Mouse (Mus musculus): ENCODE results near the gene Zfp646.
"Not testable (repeated sequence)": the region's sequence is repeated elsewhere in the genome, so short reads cannot be mapped to it uniquely, and the experiment has no call there.

Zfp646 gene

DNA sequence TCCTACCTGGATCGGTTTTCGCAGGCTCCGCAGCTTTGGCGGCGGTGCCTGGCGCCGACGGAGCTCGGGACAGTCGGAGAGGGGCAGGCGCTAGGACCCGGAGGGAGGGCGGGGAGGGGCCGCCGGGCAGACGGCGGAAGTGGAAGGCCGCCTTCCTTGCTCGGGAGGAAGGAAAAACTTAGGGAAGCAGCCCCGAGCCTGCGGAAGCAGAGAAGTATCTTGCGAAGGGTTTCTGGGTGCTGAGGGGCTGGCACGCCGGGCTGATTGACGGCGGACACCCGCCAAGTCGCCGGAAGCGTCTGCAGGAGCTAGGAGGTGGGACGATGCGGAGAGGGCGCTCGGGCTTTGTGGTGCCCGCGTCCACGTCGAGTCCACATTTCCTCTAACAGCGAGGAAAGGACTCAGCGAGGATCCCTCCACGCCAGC lies at the start of gene Zfp646:
Gene Zfp646, plus strand, starts transcription at position 181 of the 426 bp plus-strand sequence.
- peak; percentile 58 for DNase-seq (ENCODE audit: low read depth)

DNA sequence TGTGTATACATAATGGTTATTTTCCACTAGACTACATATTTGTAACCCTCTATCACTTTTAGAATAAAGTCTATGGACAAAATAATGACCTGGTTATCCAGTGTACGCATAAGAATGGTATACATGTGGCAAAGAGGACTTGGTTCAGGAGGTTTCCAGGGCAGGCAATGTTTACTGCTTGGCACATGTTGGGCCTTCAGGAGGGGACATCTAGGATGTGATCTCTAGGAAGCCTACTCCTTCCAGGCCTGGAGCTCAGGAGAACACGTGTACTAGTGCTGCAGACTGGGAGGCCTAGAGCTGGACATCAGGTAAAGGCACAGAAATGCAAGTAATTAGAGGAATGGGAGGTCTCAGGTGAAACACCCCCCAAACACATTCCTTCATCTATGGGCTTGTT lies 40.5 kb upstream of the Zfp646 start:
- DNase-seq (ENCODE audit: low read depth) = no peak

DNA sequence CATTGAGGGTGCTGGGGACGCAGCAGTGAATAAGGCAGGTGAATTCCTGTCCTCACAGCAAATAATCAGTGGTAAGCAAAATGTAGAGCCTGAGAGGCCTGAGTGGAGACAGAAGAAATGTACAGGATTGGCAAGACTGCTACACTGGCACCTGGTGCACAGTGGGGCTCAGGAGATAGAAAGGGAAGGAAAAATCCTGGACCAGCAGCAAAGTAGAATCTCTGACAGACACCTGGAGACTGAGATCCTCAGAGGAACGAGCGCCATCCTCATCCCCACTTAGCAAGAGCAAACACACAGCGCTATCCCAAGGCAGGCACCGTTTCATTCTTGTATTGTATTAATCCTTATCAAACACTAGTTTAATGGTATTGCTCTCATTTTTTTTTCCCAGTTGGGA lies 38.5 kb upstream of the Zfp646 start:
- no peak for DNase-seq (ENCODE audit: low read depth)

DNA sequence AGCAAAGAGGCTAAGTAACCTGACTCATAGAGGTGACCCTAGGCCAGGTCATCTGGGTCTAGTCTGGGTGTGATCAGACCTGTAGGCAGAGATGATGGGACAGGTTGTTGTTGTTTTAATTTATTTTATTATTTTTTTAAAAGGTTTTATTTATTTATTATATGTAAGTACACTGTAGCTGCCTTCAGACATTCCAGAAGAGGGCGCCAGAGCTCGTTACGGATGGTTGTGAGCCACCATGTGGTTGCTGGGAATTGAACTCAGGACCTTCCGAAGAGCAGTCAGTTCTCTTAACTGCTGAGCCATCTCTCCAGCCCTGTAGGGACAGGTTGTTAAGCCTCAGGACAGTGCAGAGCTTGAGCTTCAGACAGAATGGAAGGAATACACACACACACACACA lies 38.1 kb upstream of the Zfp646 start:
- not testable (repeated sequence) for DNase-seq (ENCODE audit: low read depth)

DNA sequence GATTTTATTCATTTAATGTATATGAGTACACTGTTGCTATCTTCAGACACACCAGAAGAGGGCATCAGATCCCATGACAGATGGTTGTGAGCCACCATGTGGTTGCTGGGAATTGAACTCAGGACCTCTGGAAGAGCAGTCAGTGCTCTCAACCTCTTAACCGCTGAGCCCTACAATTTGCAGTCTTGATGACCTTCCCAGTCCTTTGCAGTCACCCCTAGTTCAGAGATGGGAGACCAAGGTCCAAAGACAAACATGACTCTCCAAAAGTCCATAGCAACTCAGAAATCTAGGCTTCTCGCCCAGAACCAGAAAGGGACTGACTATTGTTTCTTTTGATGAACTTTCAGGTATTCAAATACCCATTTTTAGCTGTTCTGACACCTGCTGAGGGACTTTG lies 36.0 kb upstream of the Zfp646 start:
- not testable (repeated sequence) for DNase-seq (ENCODE audit: low read depth)

DNA sequence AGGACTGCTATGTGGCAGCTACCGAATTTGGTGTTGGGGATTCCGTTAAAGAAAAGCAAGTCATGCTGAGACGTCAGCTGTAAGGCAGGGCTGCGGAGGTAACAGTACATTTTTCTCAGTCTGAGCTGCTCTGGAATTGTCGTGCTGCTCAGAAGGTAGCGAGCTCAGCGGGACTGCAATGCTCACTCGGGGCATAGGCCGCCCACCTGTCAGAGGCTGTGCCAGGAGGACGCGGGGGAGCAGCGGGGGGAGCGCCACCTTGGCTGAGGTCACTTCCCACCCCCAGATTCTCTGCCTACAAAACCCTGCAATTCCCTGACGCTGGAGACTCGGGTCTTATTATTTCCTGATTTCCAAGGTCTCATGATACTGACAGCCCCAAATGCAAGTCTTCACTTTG lies 35.1 kb upstream of the Zfp646 start:
- DNase-seq (ENCODE audit: low read depth) = no peak

DNA sequence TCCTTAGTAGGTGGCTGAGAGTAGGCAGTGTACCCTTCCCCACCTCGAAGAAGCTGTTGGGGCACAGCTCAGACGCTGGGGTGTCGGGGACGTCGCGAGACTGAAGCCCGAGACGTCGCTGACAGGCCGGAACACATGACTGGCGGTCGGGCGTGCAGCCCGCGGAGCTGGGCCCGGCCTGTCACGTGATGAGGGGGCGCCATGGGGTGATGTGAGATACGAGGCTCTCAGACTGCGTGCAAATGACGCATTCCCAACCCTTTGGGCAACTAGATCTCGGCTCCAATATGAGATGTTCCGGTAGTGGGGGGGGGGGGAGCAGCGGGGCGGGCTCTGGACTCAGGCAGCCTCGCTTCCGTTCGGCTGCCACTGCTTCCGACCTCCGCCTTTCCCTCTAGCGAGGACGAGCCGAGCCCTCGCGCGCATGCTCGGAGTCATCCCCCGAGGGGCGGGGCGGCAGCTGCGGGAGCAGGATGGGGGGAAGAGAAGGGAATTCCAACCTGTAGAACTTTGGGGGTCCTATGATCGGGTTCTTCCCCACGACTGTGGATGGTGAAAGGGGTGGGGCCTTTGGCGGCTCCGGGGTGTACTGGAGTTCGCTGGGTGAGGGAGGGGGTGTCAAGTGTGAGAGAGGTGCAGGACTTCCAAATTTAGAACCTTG lies 34.6 kb upstream of the Zfp646 start:
- peak; percentile 81 for DNase-seq (ENCODE audit: low read depth)

DNA sequence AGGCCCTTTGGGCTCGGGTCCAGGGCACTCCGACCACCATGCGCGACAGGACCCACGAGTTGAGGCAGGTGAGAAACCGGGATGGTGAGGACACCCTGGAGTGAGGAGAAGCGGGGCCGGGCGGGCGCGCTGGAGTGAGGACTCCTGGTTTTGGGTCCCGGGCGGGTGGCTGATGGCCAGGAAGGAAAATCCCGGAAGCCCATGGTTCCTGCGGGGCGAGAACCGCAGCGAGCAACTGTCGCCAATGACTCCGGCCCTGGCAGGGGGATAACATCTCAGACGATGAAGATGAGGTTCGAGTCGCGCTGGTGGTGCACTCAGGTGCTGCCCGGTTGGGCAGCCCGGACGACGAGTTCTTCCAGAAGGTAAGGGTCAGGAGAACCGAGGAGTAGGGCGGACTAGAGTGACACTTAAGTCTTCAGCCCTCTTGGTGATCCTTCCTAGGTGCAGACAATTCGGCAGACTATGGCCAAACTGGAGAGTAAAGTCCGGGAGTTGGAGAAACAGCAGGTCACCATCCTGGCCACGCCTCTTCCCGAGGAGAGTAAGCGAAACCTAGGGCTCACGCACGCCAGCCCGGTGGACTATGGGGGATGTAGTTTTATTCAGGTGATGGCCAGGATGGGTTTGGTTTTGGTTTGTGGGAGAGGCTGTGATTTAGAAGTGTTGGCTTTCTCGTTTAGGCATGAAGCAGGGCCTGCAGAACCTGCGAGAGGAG lies 33.9 kb upstream of the Zfp646 start:
- peak; percentile 78 for DNase-seq (ENCODE audit: low read depth)

DNA sequence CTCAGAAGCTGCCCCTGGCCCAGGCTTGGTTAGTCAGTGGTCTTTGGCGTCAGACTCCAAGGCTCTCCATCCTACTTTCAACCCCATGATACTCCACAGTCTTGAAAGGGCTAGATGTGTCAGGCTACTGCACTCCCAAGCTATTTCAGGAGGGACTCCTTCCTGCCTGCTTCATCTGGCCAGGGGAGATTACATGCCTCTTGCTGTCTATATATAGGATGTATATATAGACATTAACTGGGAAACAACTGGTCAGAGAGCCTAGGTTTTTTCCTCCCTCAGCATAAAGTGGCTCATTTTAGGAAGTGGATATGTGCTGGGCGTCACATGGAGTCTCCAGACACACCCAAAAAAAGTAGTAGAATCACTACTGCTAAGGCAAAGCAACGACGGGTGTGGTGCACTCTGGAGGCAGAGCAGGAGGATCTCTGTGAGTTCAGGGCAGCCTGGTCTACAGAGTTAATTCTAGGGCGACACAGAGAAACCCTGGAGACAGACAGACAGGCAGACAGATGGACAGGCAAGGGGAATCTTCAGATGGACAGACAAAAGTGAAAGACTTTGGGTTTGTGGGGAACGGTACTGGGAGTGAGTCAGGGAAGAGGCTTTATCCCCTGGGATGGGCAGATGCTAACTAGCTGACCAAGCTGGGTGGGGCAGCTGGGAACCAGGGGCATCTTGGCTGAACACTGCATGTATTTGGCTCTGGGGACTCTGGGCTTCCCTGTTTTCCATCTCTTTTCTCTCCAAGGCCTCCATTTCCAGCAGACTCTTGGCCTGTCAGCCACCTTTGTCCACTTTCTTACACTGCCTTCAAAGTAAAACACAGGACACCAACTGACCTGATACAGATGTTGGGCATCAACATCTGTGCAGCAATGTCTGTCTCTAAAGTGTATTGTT lies 25.8 kb upstream of the Zfp646 start:
- DNase-seq (ENCODE audit: low read depth) = no peak

DNA sequence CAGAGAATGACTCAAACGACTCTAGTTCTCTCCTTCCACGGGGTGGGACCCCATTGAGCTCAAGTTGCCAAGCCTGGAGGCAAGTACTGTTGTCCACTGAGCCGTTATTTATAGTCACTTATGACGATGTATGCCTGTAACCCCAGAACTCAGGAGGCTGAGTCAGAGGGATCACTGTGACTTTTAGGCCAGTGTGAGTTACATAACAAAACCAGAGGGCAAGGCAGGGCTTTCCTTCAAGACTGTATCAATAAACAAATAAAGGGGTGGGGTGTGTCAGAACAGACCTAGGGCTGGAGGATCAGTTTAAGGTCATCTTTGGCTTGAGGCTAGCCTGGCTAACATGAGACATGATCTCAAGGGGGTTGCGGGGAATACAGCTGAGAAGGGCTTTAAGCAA lies 25.1 kb upstream of the Zfp646 start:
- DNase-seq (ENCODE audit: low read depth) = no peak

DNA sequence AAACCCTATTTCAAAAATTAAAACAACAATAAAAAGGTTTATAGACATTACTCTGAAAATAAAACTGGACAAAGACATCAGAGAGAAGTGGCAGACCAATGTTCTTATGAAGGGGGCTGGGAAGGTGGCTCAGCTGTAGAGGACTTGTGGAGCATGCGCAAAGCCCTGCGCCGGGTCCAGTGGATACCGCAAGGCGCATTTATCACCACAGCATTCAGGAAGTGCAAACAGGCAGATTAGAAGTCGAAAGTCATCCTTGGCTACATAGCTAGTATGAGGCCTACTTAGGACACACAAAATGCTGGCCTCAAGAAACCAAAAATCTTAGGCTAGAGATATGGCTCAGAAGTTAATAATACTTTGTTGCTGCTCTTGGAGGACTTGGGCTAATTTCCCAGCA lies 17.8 kb upstream of the Zfp646 start:
- no peak for DNase-seq (ENCODE audit: low read depth)

DNA sequence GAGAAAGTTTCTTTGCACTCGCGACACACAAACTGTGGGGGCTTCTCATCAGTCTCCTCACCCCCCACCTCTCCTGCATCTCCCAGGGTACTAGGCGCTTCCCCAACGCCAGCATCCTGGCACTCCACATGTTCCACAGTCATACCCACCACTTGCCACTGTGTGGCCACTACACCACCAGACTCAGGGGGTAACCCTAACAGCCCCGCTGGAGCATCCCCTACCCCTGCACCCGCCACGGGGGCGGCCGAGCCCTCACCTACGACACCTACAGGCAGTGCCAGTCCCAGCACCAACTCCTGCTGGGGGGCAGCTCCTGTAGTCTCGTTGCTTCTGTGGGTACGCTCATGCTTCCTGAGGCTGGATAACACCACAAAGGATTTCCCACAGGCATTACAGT lies 9.6 kb upstream of the Zfp646 start:
- DNase-seq (ENCODE audit: low read depth) = no peak

DNA sequence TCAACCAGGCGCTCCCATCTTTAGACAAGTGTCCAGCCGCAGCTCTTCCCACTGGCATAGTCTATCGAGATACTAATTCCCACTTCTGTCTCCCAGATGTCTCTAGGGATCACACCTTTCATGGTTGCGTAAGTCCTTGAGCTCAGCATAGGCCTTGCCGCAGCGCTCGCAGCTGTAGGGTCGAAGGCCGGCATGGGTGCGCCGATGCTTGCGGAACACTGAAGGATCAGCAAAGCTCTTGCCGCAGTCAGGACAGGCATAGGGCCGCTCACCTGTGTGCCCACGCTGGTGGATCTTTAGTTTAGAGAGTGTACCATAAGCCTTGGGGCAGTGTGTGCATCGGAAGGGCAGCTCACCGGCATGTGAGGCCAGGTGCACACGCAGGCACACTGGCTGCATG lies 8.4 kb upstream of the Zfp646 start:
- DNase-seq (ENCODE audit: low read depth) = no peak

DNA sequence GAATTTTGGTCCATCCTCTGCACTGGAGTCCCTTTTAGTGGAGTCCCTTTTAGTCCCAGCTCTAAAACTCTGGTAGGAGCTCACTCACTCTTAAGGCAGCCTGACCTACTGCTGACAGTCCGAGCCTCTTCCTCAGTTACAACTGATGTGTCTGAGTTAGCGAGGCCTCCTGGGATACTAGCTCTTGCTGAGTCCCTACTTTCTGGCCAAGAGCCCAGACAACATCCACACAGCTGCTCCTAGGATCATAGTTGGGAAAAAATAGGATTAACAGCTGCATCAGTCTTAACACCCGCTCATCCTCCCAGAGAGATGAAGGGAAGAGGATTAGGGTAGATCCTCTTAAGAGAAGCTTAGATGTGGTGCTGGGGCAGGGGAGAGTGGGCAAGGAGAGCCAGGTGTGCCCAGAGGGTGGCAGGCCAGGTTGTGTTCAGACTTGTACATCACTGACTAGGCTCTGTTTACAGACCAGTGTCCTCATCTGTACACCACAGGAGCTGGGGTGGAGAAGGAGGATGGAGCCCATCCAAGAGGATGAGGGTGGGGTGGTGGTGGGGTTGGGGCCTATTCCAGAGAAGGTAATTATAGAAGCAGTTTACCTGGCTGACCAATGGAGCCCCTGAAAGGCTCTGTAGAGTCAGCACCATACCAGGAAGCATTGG lies 6.7 kb upstream of the Zfp646 start:
- DNase-seq (ENCODE audit: low read depth) = no peak

DNA sequence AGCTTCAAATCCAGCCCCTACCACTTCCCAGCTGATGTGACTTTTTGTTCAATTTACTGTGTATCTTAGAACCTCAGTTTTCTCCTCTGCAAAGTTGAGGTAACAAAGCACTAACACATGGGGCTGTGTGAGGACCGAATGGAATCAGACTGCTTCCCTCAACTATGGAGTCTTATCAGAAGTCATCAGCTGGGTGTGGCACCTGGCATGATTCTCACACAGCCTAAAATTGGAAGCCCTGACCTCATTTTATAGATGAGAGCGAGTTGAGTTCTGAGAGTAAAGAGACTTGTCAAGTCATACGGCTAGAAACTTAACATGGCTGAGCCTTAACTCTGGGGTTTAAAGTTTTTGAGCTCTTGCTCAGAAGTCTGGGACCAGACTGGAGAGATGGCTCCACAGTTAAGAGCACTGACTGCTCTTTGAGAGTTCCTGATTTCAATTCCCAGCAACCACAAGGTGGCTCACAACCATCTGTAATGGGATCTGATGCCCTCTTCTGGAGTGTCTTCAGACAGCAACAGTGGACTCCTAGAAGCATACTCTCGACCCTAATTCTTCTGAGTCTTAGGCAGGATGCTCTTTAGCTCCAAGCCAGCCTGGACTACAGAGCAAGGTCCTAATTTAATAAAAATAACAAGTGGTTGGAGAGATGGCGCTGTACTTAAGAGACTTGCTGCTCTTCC lies 5.7 kb upstream of the Zfp646 start:
- DNase-seq (ENCODE audit: low read depth) = no peak

DNA sequence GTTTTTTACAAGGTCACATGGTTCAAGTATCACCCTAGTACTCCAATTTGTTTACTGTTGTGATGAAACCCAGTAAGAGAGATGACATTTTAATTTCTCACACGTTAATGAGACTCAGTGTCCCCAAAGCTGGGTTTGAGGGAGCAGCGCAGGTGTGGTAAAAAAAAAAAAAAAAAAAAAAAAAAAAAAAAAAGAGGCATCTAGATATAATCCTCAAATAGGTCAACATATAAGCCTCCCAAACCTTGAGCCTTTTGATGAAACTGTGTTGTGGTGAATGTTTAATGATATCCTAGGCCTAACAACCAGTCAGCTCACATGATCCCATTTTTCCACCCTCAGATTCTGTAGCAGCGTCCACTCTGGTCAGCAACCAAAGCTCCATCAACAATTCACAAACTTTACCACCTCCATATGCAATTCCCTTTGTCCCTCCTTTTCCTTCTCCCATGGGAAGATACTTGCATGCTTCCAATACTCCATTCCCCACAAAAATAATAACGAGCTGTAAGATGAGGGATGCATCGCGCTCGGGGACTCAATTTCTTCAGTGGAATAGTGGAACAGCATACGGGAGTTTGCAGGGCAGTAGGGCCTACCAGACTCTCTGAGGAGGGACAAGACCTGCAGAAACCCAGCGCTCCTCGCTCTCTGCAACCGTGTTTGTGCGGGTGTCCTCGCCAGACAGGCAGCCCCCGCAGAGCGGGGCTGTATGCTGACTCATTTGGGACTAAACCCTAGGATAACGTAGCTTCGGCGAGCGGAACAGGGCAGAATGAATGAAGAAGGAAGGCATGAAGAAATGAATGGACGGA lies 1.0 kb upstream of the Zfp646 start:
- no peak for DNase-seq (ENCODE audit: low read depth)

DNA sequence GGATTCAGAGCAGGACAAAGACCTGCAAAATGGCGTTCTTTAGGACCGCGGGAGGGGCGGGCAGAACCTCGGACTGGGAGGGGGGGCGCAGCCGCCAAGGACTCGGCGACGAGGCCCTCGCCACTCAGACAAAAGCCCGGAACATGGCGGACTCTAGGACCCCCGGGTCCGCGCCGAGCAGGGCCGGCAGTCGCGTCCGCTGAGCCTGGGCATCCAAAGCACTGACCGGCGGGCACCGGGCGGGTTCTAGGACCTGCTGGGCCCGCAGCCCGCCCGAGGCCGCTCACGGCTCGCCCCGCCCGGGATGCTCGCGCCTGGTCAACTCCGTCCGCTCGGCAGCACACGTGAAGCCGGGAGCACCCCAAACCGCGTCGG lies 407 bp upstream of the Zfp646 start:
- DNase-seq (ENCODE audit: low read depth) = peak; percentile 78

DNA sequence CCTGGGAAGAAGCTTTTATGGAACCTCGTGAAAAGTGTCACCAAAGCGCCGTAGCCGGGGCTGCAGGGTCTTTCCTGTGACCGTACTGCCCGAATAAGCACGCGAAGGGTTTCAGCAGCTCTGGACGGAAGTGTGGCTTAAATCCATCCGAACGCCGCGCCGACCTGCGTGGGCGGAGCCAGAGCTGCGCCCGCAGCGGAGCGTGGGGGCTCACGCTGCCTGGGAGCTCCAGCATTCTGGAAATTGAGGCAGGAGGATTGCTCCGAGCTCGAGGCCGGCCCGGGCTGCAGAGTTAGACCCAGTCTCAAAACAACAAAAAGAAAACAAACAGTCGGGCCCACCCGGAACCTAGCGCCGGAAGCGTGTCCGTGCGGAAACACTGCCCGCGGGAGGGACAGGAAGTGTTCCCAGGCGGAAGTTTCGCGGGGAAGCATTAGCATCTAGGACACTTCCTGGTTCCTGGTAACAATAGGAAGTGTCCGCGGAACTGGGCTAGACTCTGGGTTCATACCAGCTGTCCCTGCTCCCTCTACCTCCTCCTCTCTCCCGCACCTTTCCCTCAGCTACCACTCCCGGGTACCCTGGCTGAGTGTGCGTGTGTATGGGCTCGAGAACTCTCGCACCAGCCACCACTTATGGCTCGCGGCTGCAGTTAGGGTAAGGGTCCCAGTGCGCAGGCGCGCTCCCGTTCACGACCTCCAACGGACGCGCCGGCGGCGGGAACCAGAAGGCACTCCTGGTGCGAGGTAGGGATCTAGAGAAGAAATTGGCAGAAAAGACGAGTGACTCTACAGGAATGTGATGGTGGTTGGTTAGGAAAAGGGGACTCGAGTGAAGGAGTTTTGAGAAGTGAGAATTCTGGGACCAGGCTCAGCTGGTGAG lies 687 bp downstream of the Zfp646 start, which contains the start of gene Zfp668:
Gene Zfp668, minus strand, starts transcription at position 362 of the 882 bp plus-strand sequence.
- peak; percentile 88 for DNase-seq (ENCODE audit: low read depth)

DNA sequence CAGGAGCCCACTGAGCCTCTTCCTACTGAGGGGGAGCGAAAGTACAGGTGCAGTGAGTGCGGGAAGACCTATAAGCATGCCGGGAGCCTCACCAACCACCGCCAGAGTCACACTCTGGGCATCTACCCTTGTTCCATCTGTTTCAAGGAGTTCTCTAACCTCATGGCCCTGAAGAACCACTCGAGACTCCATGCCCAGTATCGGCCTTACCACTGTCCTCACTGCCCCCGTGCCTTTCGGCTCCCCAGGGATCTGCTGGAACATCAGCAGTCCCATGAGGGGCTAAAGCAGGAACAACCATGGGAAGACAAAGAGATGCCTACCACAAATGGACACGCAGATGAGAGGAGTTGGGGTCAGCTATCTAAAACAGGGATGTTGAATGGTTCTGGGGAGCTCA lies 3.3 kb downstream of the Zfp646 start:
- no peak for DNase-seq (ENCODE audit: low read depth)

DNA sequence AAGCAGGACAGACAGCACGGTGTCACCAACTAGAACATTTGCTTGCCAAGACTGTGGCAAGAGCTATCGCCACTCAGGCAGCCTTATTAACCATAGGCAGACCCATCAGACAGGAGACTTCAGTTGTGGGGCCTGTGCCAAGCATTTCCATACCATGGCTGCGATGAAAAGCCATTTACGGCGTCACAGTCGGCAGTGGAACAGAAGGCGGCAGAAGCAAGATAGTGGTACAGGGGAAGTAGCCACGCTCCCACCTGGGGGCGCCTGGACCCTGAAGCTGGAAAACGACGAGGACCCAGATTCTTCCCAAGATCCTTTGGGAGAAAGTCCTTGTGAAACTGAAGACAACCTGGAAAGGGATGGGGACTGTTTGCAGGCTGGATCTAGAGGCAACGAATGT lies 4.4 kb downstream of the Zfp646 start:
- no peak for DNase-seq (ENCODE audit: low read depth)

Measured in c-Kit-positive CD71-negative TER-119-negative erythroid progenitor cells, embryonic 14.5 days (primary cell).